Mouse (Mus musculus) intestine, embryonic 14.5 days (tissue): ENCODE measurements around the gene Mrpl54. TPM values are rescaled to one million over a fixed set of nuclear protein-coding genes. Genes with fewer than 3 reads are reported as not detected.
A peak's percentile ranks its signal among the peaks of the same experiment; 100 is the strongest.

Experiments used
- ATAC-seq: fragments of 200-750 bp; cut with Nextera tagmentation; replicated peaks from 2 replicates; pipeline ENCODE4 v1.8.0; 2017; ENCODE audit warnings: low read depth, moderate number of reproducible peaks, moderate TSS enrichment, moderate library complexity; ENCODE audit not compliant: low FRiP score, low TSS enrichment
- DNase-seq: peaks from one replicate; pipeline ENCODE4 v3.0.0-alpha.2; 2018; ENCODE audit warnings: low spot score
- H3K27ac ChIP-seq: fragments of 300-500 bp; sonication (generic); 2 replicates; pipeline ENCODE4 v1.5.1; 2014; ENCODE audit warnings: low read depth, mild to moderate bottlenecking, control low read depth
- H3K27me3 ChIP-seq: fragments of 300-500 bp; sonication (generic); replicated peaks from 2 replicates; pipeline ENCODE4 v1.6.1; 2014; ENCODE audit warnings: low read length, control low read depth; ENCODE audit not compliant: control insufficient read depth, insufficient read depth
- H3K36me3 ChIP-seq: fragments of 300-500 bp; sonication (generic); 2 replicates; pipeline ENCODE4 v1.6.1; 2014; ENCODE audit warnings: low read length, control low read depth; ENCODE audit not compliant: control insufficient read depth, insufficient read depth
- H3K4me1 ChIP-seq: fragments of 300-500 bp; sonication (generic); replicated peaks from 2 replicates; pipeline ENCODE4 v1.6.1; 2014; ENCODE audit warnings: low read length, control low read depth, mixed read lengths; ENCODE audit not compliant: control insufficient read depth, insufficient read depth
- H3K4me2 ChIP-seq: fragments of 300-500 bp; sonication (generic); 2 replicates; pipeline ENCODE4 v1.6.1; 2014; ENCODE audit warnings: low read length
- H3K4me3 ChIP-seq: fragments of 300-500 bp; sonication (generic); 2 replicates; pipeline ENCODE4 v1.5.1; 2014; ENCODE audit warnings: low read depth, low read length, control low read depth, mixed read lengths
- H3K9ac ChIP-seq: fragments of 300-500 bp; sonication (generic); 2 replicates; pipeline ENCODE4 v1.6.1; 2014; ENCODE audit warnings: mild to moderate bottlenecking, low read length
- H3K9me3 ChIP-seq: fragments of 300-500 bp; sonication (generic); 2 replicates; pipeline ENCODE4 v1.6.1; 2016; ENCODE audit warnings: low read length, control low read depth; ENCODE audit not compliant: control insufficient read depth
- WGBS: fragments of 180-500 bp; shearing (Covaris S2); extraction: QIAGEN DNeasy Blood & Tissue Kit; methylation state at CpG from one replicate; pipeline ENCODE4 v1.1.7; 2014; 5-methylcytosine and 5-hydroxymethylcytosine counted together
- polyA plus RNA-seq: library from polyadenylated mRNA; unstranded; fragments of >200 nt; fragmentation: Nextera tagmentation; extraction: Ambion mirVana; gene quantifications from 2 replicates; pipeline ENCODE4 v1.2.1, GENCODE M21; 2014

The Mrpl54 gene
- polyA plus RNA-seq, 1 experiment from 2014 or later, result 260 TPM

DNA sequence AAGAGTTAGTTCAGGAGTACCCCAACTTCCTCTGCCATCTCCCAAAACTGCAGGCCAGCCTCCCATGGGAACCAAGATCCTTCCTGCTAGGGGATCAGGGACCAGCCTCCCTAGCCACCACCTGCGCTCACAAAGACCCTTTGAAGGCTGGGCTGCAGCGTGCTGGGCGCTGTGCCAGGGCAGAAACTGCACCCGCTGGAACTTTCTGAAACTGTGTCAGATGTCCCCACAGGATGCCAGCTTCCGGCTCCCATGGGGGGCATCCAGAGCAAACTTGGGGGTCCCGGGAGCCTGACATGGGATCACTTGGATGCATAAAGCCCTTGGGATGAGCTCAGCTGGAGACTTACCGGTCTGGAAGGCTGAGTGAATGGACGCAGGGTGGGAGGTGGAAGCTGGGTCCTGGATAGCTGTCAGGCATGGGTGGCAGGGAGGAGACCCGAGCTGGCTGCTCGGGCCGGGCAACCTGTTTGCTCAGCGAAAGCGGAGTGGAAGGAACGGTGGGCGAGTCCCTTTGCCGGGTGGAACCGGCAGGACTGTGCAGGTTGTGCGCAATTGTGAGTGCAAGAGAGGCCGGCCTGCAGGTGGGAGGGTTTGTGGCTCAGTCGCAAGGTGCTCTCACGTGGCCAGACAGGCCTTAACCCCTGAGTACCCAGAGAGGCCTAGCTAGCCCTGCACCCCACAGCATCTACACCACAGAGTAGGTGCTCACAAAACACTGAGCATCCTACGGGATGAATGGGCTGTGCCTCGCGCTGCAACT is 24.1 kb upstream of the Mrpl54 start:
- Histone ChIP-seq H3K9ac (0 out of 2 replicates have a peak overlapping the region, but pooled peaks have one; percentile 5), H3K9me3 (no peaks in the 10 kb centered on the region), H3K4me2 (peak overlapping the region; percentile 40), H3K27me3 (peaks cover 20% of the 10 kb centered on the region; the same call in 1 of the 2 replicates), H3K4me1 (peaks cover 28% of the 10 kb centered on the region), H3K27ac (0 out of 2 replicates have a peak overlapping the region, but pooled peaks have one; percentile 22), H3K4me3 (peak overlapping the region; percentile 19), H3K36me3 (no peaks in the 10 kb centered on the region)
- DNase-seq, result no peak
- WGBS, result 18% methylated on average over 24 of the region's 24 CpGs
- ATAC-seq, result no peak

DNA sequence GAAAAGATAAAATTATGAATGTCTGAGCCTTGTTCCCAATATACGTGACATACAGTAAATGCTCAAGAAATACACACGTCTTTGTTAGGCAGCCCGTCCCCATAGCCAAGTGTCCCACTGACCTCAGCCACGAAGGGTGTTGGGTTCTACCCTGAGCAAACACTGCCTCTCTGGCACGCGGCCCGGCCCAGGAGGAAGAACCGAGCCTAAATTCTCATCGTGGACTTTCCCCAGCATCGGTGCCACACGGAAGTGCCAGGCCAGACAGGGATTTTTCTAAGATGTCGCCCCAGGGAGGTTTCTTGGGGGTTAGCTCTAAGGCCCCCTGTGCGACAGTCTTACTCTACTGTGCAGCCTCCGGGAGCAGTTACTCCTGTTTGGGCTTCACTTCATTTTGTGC is 23.1 kb upstream of the Mrpl54 start:
- Histone ChIP-seq H3K4me2 (peak overlapping the region; percentile 40; the same call in 1 of the 2 replicates), H3K9me3 (no peaks in the 10 kb centered on the region), H3K9ac (no peak overlapping the region), H3K36me3 (no peaks in the 10 kb centered on the region), H3K4me3 (no peak overlapping the region), H3K27ac (no peak overlapping the region), H3K27me3 (peaks cover 27% of the 10 kb centered on the region), H3K4me1 (peaks cover 23% of the 10 kb centered on the region)
- 59% methylated on average over 14 of the region's 14 CpGs for WGBS
- DNase-seq (no peak), ATAC-seq (no peak)

DNA sequence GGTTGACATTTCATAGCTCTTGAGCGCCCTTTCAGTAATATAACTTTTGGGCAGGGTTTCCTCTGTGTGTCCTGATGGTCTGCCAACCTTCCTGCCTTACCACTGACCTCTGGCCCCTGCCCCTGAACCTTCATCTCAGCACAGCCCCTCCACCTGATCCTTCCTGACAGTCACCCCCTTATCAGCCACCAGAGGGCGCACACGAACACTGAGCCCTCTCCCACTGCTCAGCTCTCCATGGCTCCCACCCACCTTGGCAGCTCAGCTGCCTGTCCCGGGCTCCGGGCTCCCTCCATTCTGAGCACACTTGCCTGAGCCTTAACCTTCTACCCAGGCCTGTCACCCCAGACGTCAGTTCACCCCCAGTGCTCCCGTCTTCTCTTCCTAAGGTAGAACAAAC is 22.5 kb upstream of the Mrpl54 start:
- no peak overlapping the region for H3K4me3 ChIP-seq
- ATAC-seq, result no peak
- H3K36me3 ChIP-seq, result no peaks in the 10 kb centered on the region
- 3% methylated on average over 7 of the region's 7 CpGs for WGBS
- no peaks in the 10 kb centered on the region for H3K9me3 ChIP-seq
- no peak overlapping the region for H3K27ac ChIP-seq
- peak; percentile 79 for DNase-seq
- H3K9ac ChIP-seq, result no peak overlapping the region
- 0 out of 2 replicates have a peak overlapping the region, but pooled peaks have one; percentile 20 for H3K4me2 ChIP-seq
- peaks cover 32% of the 10 kb centered on the region for H3K27me3 ChIP-seq
- H3K4me1 ChIP-seq, result peaks cover 18% of the 10 kb centered on the region

DNA sequence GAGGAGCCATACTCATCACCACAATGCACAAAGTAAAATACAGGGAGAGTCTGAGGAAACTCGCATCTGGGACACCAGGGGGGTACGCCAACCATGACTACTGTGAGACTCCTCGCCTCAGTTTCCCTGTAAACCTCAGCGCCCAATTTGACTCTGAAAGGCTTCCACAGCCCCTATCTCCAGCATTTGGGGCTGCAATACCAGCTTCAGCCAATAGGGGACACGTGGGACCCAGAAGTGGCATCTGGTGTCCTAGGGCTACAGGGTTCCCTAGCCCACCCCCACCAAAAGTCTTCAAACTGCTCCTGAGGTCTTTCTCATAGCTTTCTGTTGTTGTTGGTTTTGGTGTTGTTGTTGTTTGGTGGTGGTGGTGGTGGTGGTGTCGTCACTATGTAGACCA is 21.9 kb upstream of the Mrpl54 start:
- Histone ChIP-seq H3K27ac (no peak overlapping the region), H3K4me3 (no peak overlapping the region), H3K9me3 (no peaks in the 10 kb centered on the region), H3K36me3 (no peaks in the 10 kb centered on the region), H3K4me2 (no peak overlapping the region), H3K9ac (no peak overlapping the region), H3K4me1 (peaks cover 11% of the 10 kb centered on the region; the same call in 1 of the 2 replicates), H3K27me3 (peaks cover 38% of the 10 kb centered on the region)
- ATAC-seq (no peak), DNase-seq (peak; percentile 79)
- 34% methylated on average over 6 of the region's 6 CpGs for WGBS

DNA sequence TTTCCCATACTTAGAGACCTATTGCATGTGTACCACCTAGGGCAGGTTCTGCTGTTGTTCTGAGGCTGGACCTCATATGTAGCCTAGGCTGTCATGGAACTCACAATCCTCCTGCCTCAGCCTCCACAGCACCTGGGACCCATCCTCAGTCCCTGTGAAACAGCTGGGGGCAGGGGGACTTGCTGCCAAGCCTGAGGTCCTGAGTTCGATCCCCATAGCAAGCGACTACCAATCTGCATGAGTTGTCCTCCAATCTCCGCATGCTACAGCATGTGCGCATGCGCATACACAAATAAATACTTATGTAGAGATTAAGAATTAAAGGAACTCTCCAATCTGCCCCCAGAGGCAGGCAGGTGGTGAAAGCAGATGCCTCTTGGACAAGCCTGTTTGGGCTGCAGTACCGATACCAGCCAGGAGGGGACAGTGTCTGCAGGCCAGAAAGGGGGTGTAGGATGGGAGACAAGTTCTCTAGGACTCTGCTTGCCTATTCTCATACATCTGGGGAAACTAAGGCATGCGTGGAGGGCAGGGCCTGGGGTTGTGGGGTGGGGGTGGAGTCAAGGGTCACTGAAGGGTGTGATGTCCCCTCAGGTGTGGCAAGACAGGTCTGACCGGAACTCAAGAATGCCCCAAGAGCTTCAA is 20.9 kb upstream of the Mrpl54 start:
- Histone ChIP-seq H3K36me3 (no peaks in the 10 kb centered on the region), H3K4me3 (no peak overlapping the region), H3K27me3 (peaks cover 38% of the 10 kb centered on the region), H3K4me2 (no peak overlapping the region), H3K27ac (no peak overlapping the region), H3K9me3 (no peaks in the 10 kb centered on the region), H3K4me1 (0 out of 2 replicates have a peak, but pooled peaks cover 11% of the 10 kb centered on the region), H3K9ac (no peak overlapping the region)
- DNase-seq, result peak; percentile 90
- ATAC-seq, result no peak
- WGBS, result 60% methylated on average over 8 of the region's 8 CpGs

DNA sequence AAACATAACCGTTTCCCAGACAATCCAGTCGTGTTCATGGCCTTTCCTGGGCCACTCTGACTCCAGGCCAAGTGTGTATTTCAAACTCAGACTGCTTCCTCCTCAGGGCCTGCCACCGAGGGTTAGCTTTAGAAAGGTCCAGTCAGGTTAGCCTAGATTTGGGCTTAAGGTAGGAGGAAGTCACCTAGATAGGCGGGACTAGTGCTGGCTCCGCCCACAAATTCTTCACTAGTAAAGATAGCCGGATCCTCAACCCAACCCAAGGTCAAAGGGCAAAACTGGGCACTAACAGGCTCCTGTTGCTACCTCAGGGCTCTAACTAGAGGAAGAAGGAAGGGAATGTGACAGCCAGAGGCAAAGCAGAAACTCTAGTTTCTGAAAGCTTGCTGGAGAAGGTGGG is 19.9 kb upstream of the Mrpl54 start:
- Histone ChIP-seq H3K9ac (no peak overlapping the region), H3K9me3 (no peaks in the 10 kb centered on the region), H3K4me1 (0 out of 2 replicates have a peak, but pooled peaks cover 11% of the 10 kb centered on the region), H3K27me3 (peaks cover 42% of the 10 kb centered on the region), H3K4me2 (peak overlapping the region; percentile 55; the same call in 1 of the 2 replicates), H3K4me3 (no peak overlapping the region), H3K36me3 (no peaks in the 10 kb centered on the region), H3K27ac (peak overlapping the region; percentile 40)
- 36% methylated on average over 6 of the region's 6 CpGs for WGBS
- DNase-seq, result peak; percentile 69
- ATAC-seq, result 0 out of 2 replicates have a peak, but pooled peaks have one; percentile 3

DNA sequence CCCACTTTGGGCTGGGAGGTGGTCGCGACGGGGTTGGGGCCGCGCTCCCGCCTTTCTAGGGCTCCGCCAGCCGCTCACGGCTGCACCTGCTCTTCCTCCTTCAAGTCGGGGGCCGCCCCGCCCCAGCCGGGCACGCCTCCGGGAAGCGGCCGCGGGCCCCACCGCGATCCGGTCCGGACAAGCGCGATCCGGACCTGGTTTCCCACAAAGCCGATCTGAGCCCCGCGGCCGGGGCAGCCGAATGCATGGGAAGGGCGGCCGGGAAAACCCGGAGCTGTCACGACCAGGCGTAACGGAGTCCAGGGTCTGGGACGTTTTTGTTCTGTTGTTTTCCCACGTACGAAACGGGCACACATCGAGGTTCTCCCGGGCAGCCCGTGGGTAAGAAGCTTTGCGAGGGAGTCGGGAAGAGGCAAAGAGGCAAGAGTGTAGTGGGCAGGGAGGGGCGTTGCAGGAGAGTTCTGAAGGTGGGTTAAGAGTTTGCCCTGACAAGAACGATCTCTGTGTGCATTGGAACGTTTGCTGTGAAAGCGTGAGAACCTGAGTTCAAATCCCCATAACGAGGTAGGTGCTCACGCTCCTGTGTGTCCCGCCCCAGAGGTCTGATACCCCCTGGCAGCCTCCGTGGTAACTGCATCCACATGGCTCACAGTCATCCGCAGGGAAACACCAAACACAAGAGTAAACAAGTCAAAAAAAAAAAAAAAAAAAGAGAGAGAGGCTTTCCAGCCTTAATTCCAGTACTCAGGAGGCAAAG is 19.1 kb upstream of the Mrpl54 start:
- ATAC-seq (peak; percentile 73), DNase-seq (peak; percentile 97)
- Histone ChIP-seq H3K9me3 (no peaks in the 10 kb centered on the region), H3K4me3 (peak overlapping the region; percentile 45), H3K4me1 (0 out of 2 replicates have a peak, but pooled peaks cover 9% of the 10 kb centered on the region), H3K27me3 (peaks cover 35% of the 10 kb centered on the region), H3K36me3 (no peaks in the 10 kb centered on the region), H3K4me2 (peak overlapping the region; percentile 55), H3K27ac (peak overlapping the region; percentile 33; the same call in 1 of the 2 replicates), H3K9ac (peak overlapping the region; percentile 49)
- 2% methylated on average over 54 of the region's 54 CpGs for WGBS

DNA sequence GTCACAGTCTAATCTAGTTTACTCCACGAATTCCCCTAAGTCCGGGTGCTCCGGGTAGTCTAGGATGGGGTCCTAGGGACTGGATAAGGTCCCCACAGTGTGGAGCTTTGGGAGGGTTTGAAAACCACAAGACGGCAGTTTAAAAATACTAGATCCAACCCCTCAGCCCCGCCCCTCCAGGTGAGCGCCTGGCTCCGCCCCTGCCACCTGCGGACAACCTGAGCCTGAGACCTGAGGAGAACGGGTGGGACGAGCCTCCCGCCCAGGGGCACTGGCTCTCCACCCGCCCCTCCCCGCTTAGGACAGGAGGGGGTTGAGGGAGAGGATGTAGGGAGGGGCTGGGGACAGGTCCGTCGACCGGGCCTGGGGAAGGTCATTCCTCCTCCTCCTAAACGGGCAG is 18.0 kb upstream of the Mrpl54 start:
- Histone ChIP-seq H3K27me3 (peaks cover 24% of the 10 kb centered on the region), H3K4me1 (0 out of 2 replicates have a peak, but pooled peaks cover 4% of the 10 kb centered on the region), H3K27ac (no peak overlapping the region), H3K4me3 (peak overlapping the region; percentile 45), H3K36me3 (no peaks in the 10 kb centered on the region), H3K4me2 (peak overlapping the region; percentile 55), H3K9me3 (no peaks in the 10 kb centered on the region), H3K9ac (no peak overlapping the region; the same call in 1 of the 2 replicates)
- WGBS, result 6% methylated on average over 17 of the region's 17 CpGs
- peak; percentile 77 for DNase-seq
- ATAC-seq, result peak; percentile 38
